Mouse (Mus musculus): ENCODE measurements at regions not wholly inside any gene's neighbourhood (a gene's known extent, or its start where the extent isn't known, plus 50 kb on each side); places are given as distances from the start of the nearest gene placed in this dataset.

DNA sequence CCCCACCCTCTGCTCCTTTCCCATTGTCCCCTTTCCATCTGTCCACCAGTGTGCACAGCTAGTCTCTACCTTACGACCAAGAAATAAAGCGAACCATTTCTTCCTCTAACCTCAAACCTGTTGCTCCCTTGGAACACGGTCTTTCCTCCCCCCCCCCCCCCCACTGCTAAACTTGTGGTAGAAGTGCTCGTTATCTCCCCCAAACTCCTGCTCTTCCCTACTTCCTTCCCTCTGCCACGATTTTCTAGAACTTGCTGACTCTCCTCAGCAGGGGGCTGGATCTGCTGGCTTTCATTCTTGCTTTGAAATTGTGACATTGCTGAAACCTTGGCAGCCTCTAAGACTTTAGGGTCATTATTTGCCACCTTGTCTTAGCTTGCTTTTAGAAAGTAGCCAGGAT is 83.2 kb upstream of the Rap1b start:
- no peak for ATAC-seq (ENCODE audit: insufficient read depth, low FRiP score)
- Histone ChIP-seq H3K27me3 (ENCODE audit: control insufficient read depth, insufficient read depth, low read length) (no peaks in the 10 kb centered on the region), H3K9ac (ENCODE audit: low read length) (no peak overlapping the region), H3K4me2 (ENCODE audit: low read depth, low read length) (no peak overlapping the region), H3K4me3 (replicated peaks; ENCODE audit: low read length) (no peak overlapping the region), H3K4me1 (ENCODE audit: control insufficient read depth, insufficient read depth, low read length) (no peaks in the 10 kb centered on the region), H3K9me3 (replicated peaks; ENCODE audit: control insufficient read depth, low read length) (no peaks in the 10 kb centered on the region), H3K36me3 (ENCODE audit: control insufficient read depth, insufficient read depth, low read length) (no peaks in the 10 kb centered on the region), H3K27ac (ENCODE audit: low read length) (no peak overlapping the region)
- 53% methylated on average over 5 of the region's 5 CpGs for WGBS

DNA sequence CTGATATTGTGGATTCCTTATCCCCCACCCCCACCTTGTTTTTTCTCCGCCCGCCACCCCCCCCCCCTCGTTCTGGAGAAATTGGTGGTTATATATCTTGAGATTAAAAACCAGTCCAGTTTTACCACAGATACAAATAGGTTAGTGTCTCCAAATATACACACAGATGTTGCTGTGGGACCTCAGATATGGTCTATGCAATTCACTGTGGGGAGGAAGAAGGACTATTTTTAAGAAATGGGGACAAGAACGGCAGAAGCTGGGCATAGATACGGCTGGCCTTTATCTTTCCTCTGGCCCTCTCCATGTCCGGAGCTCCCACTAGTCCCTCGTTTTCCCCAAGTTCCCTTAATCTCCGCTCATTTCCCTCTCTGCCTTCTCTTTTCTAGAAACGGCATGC is 89.0 kb upstream of the Rap1b start:
- Histone ChIP-seq H3K4me3 (replicated peaks; ENCODE audit: low read length) (no peak overlapping the region), H3K9ac (ENCODE audit: low read length) (no peak overlapping the region), H3K9me3 (replicated peaks; ENCODE audit: control insufficient read depth, low read length) (no peaks in the 10 kb centered on the region), H3K27ac (ENCODE audit: low read length) (no peak overlapping the region), H3K4me1 (ENCODE audit: control insufficient read depth, insufficient read depth, low read length) (no peaks in the 10 kb centered on the region), H3K4me2 (ENCODE audit: low read depth, low read length) (no peak overlapping the region), H3K36me3 (ENCODE audit: control insufficient read depth, insufficient read depth, low read length) (no peaks in the 10 kb centered on the region), H3K27me3 (ENCODE audit: control insufficient read depth, insufficient read depth, low read length) (no peaks in the 10 kb centered on the region)
- no peak for ATAC-seq (ENCODE audit: insufficient read depth, low FRiP score)
- 69% methylated on average over 9 of the region's 9 CpGs for WGBS

DNA sequence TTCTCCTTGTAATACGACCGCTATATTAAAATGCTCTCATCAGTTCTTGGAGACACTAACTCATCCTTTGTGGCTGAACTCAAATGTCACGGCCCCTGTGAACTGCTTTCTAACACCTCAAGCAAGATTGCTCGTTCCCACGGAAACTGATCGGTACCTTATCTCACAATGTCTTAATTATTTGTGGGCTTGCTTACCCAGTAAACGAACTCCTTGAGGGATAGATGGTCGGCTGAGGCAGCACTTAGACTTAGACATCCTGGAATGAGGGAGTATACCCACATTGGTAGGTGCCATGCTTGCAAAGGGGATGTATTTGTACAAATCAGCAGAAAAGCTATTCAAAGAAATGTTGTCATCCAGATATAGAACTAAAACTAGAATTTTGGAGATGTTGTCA is 92.9 kb upstream of the Rap1b start:
- no peak overlapping the region for H3K4me3 ChIP-seq (replicated peaks; ENCODE audit: low read length)
- 58% methylated on average over 8 of the region's 8 CpGs for WGBS
- H3K36me3 ChIP-seq (ENCODE audit: control insufficient read depth, insufficient read depth, low read length): no peaks in the 10 kb centered on the region
- H3K4me2 ChIP-seq (ENCODE audit: low read depth, low read length): no peak overlapping the region
- no peaks in the 10 kb centered on the region for H3K4me1 ChIP-seq (ENCODE audit: control insufficient read depth, insufficient read depth, low read length)
- H3K27me3 ChIP-seq (ENCODE audit: control insufficient read depth, insufficient read depth, low read length): no peaks in the 10 kb centered on the region
- H3K9ac ChIP-seq (ENCODE audit: low read length): no peak overlapping the region
- no peaks in the 10 kb centered on the region for H3K9me3 ChIP-seq (replicated peaks; ENCODE audit: control insufficient read depth, low read length)
- no peak for ATAC-seq (ENCODE audit: insufficient read depth, low FRiP score)
- no peak overlapping the region for H3K27ac ChIP-seq (ENCODE audit: low read length)

DNA sequence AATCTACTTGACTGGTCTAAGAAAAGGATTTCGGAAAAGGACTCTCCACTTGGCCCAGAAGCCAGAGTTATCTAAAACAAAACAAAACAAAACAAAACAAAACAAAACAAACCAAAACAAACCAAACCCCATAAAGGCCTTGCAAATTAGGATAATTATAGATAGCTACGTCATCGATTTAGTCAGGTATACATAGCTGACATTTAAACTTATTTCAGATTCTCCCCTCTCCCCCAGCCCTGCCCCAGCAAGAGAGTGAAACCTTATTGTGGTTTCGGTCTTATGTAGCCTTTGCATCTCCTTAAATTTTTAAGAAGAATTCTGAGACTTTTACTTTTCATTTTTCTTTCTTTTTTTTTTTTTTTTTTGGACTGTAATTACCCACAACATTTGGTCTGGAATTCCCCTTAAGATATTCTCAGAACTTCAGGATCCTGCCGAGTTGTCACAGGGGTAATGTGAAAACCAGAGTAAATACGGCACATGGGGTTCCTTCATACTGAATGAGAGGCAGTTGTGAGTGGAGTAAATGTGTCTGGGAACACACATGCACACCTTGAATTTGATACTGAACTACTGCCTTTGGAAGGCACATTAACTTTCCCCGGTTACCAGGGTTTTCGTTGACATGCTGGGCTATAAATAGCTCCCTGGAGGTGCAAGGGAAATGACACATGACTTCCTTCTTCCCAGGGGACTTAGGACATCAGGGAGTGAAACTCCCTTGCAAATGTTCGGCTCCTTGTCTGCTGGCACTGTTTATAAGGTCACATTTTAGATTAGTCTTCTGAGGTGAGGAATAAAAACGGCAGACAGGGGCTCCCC is 94.8 kb upstream of the Rap1b start:
- no peak overlapping the region for H3K4me3 ChIP-seq (replicated peaks; ENCODE audit: low read length)
- no peaks in the 10 kb centered on the region for H3K27me3 ChIP-seq (ENCODE audit: control insufficient read depth, insufficient read depth, low read length)
- no peaks in the 10 kb centered on the region for H3K9me3 ChIP-seq (replicated peaks; ENCODE audit: control insufficient read depth, low read length)
- ATAC-seq (ENCODE audit: insufficient read depth, low FRiP score): no peak
- H3K36me3 ChIP-seq (ENCODE audit: control insufficient read depth, insufficient read depth, low read length): no peaks in the 10 kb centered on the region
- no peak overlapping the region for H3K27ac ChIP-seq (ENCODE audit: low read length)
- H3K4me1 ChIP-seq (ENCODE audit: control insufficient read depth, insufficient read depth, low read length): no peaks in the 10 kb centered on the region
- 0 out of 2 replicates have a peak overlapping the region, but pooled peaks have one; percentile 37 for H3K9ac ChIP-seq (ENCODE audit: low read length)
- WGBS: 39% methylated on average over 10 of the region's 10 CpGs
- no peak overlapping the region; the same call in 1 of the 2 replicates for H3K4me2 ChIP-seq (ENCODE audit: low read depth, low read length)

GRCm38 (mm10) chr10:117941266-117941651 is 95.4 kb upstream of the Rap1b start:
- H3K4me3 ChIP-seq (replicated peaks; ENCODE audit: low read length): no peak overlapping the region
- no peak for ATAC-seq (ENCODE audit: insufficient read depth, low FRiP score)
- H3K9ac ChIP-seq (ENCODE audit: low read length): 0 out of 2 replicates have a peak overlapping the region, but pooled peaks have one; percentile 37
- no peak overlapping the region; the same call in 1 of the 2 replicates for H3K4me2 ChIP-seq (ENCODE audit: low read depth, low read length)
- no peaks in the 10 kb centered on the region for H3K27me3 ChIP-seq (ENCODE audit: control insufficient read depth, insufficient read depth, low read length)
- H3K27ac ChIP-seq (ENCODE audit: low read length): no peak overlapping the region
- H3K9me3 ChIP-seq (replicated peaks; ENCODE audit: control insufficient read depth, low read length): no peaks in the 10 kb centered on the region
- no peaks in the 10 kb centered on the region for H3K4me1 ChIP-seq (ENCODE audit: control insufficient read depth, insufficient read depth, low read length)
- WGBS: 44% methylated on average over 3 of the region's 3 CpGs
- H3K36me3 ChIP-seq (ENCODE audit: control insufficient read depth, insufficient read depth, low read length): no peaks in the 10 kb centered on the region

DNA sequence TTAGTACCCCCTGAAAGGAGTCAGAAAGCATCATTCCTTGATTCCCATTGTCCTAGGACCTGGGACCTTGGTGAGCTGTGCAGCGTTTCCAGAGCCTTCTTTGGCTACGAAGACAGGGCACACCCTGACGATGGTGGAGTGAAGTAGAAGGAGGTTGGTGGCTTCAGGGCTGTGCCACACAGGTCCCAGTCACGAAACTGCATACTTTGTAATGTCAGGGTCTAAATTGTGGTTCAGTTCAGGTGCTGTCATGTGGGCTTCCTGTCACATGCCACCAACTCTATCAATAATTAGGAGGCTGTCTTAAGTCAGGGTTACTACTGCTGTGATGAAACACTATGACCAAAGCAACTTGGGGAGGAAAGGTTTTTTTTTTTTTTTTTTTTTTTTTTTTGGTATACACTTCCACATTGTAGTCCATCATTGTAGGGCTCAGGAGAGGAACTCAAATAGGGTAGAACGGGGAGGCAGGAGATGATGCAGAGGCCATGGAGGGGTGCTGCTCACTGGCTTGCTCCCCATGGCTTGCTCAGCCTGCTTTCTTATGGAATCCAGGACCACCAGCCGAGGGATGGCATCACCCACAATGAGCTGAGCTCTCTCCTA is 98.0 kb upstream of the Rap1b start:
- H3K9me3 ChIP-seq (replicated peaks; ENCODE audit: control insufficient read depth, low read length): no peaks in the 10 kb centered on the region
- no peak overlapping the region for H3K9ac ChIP-seq (ENCODE audit: low read length)
- H3K27me3 ChIP-seq (ENCODE audit: control insufficient read depth, insufficient read depth, low read length): no peaks in the 10 kb centered on the region
- H3K4me3 ChIP-seq (replicated peaks; ENCODE audit: low read length): no peak overlapping the region
- H3K4me1 ChIP-seq (ENCODE audit: control insufficient read depth, insufficient read depth, low read length): no peaks in the 10 kb centered on the region
- no peak for ATAC-seq (ENCODE audit: insufficient read depth, low FRiP score)
- no peaks in the 10 kb centered on the region for H3K36me3 ChIP-seq (ENCODE audit: control insufficient read depth, insufficient read depth, low read length)
- 85% methylated on average over 6 of the region's 6 CpGs for WGBS
- no peak overlapping the region for H3K4me2 ChIP-seq (ENCODE audit: low read depth, low read length)
- H3K27ac ChIP-seq (ENCODE audit: low read length): no peak overlapping the region

DNA sequence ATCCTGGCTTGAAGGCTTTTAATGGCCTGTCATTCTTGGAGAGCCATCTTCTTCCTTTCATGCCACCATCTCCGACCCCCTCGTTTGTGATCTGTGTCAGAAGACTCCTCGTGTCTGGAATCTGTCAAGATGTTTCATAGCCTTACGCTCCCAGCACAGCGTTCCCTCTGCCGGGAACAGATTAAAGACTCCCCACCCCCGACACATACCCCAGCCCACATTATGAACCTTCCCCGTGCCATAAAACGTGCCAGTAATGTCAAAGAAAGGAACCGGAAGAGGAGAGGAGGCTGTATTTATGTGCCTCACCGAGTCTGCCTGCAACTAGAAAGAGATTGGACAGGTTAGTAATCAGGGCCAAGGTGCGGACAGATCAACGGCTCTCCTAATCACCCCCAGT is 101.4 kb upstream of the Rap1b start:
- ATAC-seq (ENCODE audit: insufficient read depth, low FRiP score): no peak
- H3K9me3 ChIP-seq (replicated peaks; ENCODE audit: control insufficient read depth, low read length): no peaks in the 10 kb centered on the region
- H3K9ac ChIP-seq (ENCODE audit: low read length): no peak overlapping the region
- H3K4me2 ChIP-seq (ENCODE audit: low read depth, low read length): peak overlapping the region; percentile 28
- H3K4me1 ChIP-seq (ENCODE audit: control insufficient read depth, insufficient read depth, low read length): no peaks in the 10 kb centered on the region
- no peak overlapping the region for H3K4me3 ChIP-seq (replicated peaks; ENCODE audit: low read length)
- no peaks in the 10 kb centered on the region for H3K27me3 ChIP-seq (ENCODE audit: control insufficient read depth, insufficient read depth, low read length)
- H3K27ac ChIP-seq (ENCODE audit: low read length): no peak overlapping the region
- WGBS: 41% methylated on average over 13 of the region's 13 CpGs
- H3K36me3 ChIP-seq (ENCODE audit: control insufficient read depth, insufficient read depth, low read length): no peaks in the 10 kb centered on the region

DNA sequence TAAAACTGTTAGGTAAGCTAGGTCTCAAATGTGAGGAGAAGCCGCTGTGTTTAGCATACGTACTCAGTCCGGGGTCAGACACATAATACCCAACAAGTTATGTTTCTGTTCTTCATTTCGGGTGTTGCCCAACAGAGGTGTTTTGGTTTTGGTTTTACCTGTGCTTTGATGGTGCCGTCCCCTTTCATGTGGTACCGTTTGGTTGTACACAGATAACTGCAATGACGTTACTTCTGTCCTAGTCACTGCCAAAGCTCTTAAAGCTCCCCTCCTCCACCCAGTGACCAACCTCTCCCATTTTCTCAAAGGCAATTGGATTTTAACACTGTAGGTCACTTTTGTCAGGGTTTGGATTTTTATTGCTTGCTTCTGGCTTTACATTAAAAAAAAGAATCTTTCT is 102.1 kb upstream of the Rap1b start:
- no peak for ATAC-seq (ENCODE audit: insufficient read depth, low FRiP score)
- 80% methylated on average over 7 of the region's 7 CpGs for WGBS

DNA sequence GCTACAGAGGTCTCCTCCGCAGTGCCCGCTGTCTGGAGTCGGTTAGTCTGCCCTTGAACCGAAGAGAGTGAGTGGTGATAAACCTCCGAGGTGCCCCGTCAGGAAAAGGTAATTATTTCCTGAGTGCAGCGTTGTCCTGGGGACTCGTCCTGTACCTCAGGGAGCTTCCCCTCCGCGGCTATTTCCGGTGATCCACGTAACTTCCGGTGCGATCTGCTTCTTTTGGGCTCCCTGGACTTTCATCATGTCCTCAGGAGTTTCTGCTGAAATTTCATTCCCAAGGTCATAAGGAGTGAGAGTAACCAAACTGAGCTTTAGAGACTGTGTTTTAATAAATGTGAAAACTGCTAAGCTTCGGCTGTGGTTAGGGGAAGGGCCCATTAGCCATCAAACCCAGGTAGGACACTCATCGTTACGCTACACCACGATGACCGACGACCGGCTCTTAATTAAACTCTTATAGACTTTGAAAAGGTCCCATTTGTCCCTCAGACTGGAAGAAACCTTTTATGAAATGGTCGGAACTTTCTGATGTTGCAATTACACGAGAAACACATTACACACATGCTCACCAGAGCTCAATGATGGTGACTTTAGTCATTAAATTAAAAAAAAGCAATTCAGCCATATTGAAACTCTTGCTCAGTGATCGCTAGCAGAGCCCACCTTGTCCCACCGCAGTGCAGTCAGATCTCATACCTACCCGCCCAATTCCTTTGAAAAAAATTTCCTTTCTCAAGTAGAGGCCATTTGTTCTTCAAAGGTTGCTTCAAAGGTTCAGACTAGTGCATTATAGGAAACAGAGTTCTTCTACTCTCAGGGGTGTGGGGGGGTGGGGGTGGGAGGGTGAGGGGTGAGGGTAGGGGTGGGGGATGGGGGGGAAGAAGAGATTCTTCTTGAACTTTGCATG is 106.5 kb upstream of the Rap1b start:
- 0 out of 2 replicates have a peak, but pooled peaks cover 3% of the 10 kb centered on the region for H3K4me1 ChIP-seq (ENCODE audit: control insufficient read depth, insufficient read depth, low read length)
- H3K27ac ChIP-seq (ENCODE audit: low read length): no peak overlapping the region
- no peak overlapping the region for H3K9ac ChIP-seq (ENCODE audit: low read length)
- no peaks in the 10 kb centered on the region for H3K27me3 ChIP-seq (ENCODE audit: control insufficient read depth, insufficient read depth, low read length)
- no peak overlapping the region for H3K4me3 ChIP-seq (replicated peaks; ENCODE audit: low read length)
- H3K4me2 ChIP-seq (ENCODE audit: low read depth, low read length): no peak overlapping the region
- 75% methylated on average over 26 of the region's 26 CpGs for WGBS
- H3K9me3 ChIP-seq (replicated peaks; ENCODE audit: control insufficient read depth, low read length): no peaks in the 10 kb centered on the region
- no peak for ATAC-seq (ENCODE audit: insufficient read depth, low FRiP score)
- no peaks in the 10 kb centered on the region for H3K36me3 ChIP-seq (ENCODE audit: control insufficient read depth, insufficient read depth, low read length)

More for the DNA sequence above, 102.1 kb upstream of the Rap1b start:
- H3K36me3 ChIP-seq (ENCODE audit: control insufficient read depth, insufficient read depth, low read length): no peaks in the 10 kb centered on the region
- no peaks in the 10 kb centered on the region for H3K4me1 ChIP-seq (ENCODE audit: control insufficient read depth, insufficient read depth, low read length)
- H3K27ac ChIP-seq (ENCODE audit: low read length): no peak overlapping the region
- no peak overlapping the region for H3K4me2 ChIP-seq (ENCODE audit: low read depth, low read length)
- H3K9ac ChIP-seq (ENCODE audit: low read length): no peak overlapping the region
- H3K4me3 ChIP-seq (replicated peaks; ENCODE audit: low read length): no peak overlapping the region
- H3K27me3 ChIP-seq (ENCODE audit: control insufficient read depth, insufficient read depth, low read length): no peaks in the 10 kb centered on the region
- H3K9me3 ChIP-seq (replicated peaks; ENCODE audit: control insufficient read depth, low read length): no peaks in the 10 kb centered on the region

Data from stomach, embryonic 16.5 days (tissue).